Mouse (Mus musculus) limb, embryonic 13.5 days (tissue): ENCODE measurements at regions not wholly inside any gene's neighbourhood (a gene's known extent, or its start where the extent isn't known, plus 50 kb on each side); places are given as distances from the start of the nearest gene placed in this dataset.

Experiments
- ATAC-seq: fragments of 200-750 bp; cut with Nextera tagmentation; 2 replicates; pipeline ENCODE4 v1.8.0; 2017; ENCODE audit warnings: low read depth, moderate number of reproducible peaks, moderate TSS enrichment; ENCODE audit not compliant: low FRiP score
- H3K27ac ChIP-seq: fragments of 300-500 bp; sonication (generic); 2 replicates; pipeline ENCODE4 v1.5.1; 2015; ENCODE audit warnings: inconsistent platforms, mild to moderate bottlenecking, moderate library complexity
- H3K27me3 ChIP-seq: fragments of 300-500 bp; sonication (generic); 2 replicates; pipeline ENCODE4 v1.6.1; 2015; ENCODE audit warnings: mild to moderate bottlenecking, inconsistent platforms
- H3K36me3 ChIP-seq: fragments of 300-500 bp; sonication (generic); 2 replicates; pipeline ENCODE4 v1.6.1; 2015; ENCODE audit warnings: inconsistent platforms, mild to moderate bottlenecking, moderate library complexity
- H3K4me1 ChIP-seq: fragments of 300-500 bp; sonication (generic); 2 replicates; pipeline ENCODE4 v1.6.1; 2015; ENCODE audit warnings: inconsistent platforms
- H3K4me2 ChIP-seq: fragments of 300-500 bp; sonication (generic); replicated peaks from 2 replicates; pipeline ENCODE4 v1.6.1; 2015; ENCODE audit warnings: inconsistent platforms, mild to moderate bottlenecking, moderate library complexity
- H3K4me3 ChIP-seq: fragments of 300-500 bp; sonication (generic); 2 replicates; pipeline ENCODE4 v1.5.1; 2015; ENCODE audit warnings: moderate library complexity, mild to moderate bottlenecking, inconsistent platforms
- H3K9ac ChIP-seq: fragments of 300-500 bp; sonication (generic); 2 replicates; pipeline ENCODE4 v1.6.1; 2015; ENCODE audit warnings: mild to moderate bottlenecking, inconsistent platforms
- H3K9me3 ChIP-seq: fragments of 300-500 bp; sonication (generic); 2 replicates; pipeline ENCODE4 v1.6.1; 2016; ENCODE audit warnings: inconsistent platforms
- WGBS: fragments of 180-500 bp; shearing (Covaris S2); methylation state at CpG from one replicate; pipeline ENCODE4 v1.1.7; 2015; 5-methylcytosine and 5-hydroxymethylcytosine counted together

DNA sequence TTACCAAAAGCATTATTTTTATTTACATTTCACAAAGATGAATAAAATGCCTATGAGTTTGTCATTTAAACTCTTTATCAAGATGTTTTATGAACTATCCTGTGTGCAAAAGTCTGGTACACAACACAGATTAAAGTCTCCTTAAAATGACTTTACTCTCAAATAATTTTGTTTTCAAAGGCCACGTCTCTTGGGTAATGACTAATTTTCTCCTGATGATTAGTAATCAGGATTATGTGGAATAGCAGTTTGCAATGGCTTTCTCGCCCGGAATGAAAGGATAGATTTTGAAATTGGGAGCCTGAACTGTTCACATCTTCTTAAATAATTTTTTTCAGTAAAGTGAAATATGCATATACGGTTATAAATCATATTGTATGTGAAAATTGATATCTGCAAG, 225.8 kb upstream of the Adamts5 start:
- Histone ChIP-seq H3K27ac (no peak overlapping the region), H3K36me3 (no peaks in the 10 kb centered on the region), H3K4me1 (peaks cover 3% of the 10 kb centered on the region; the same call in 1 of the 2 replicates), H3K9me3 (no peaks in the 10 kb centered on the region), H3K27me3 (no peaks in the 10 kb centered on the region), H3K4me2 (no peak overlapping the region), H3K4me3 (no peak overlapping the region), H3K9ac (no peak overlapping the region)
- 81% methylated on average over 4 of the region's 4 CpGs for WGBS
- ATAC-seq, result no peak

DNA sequence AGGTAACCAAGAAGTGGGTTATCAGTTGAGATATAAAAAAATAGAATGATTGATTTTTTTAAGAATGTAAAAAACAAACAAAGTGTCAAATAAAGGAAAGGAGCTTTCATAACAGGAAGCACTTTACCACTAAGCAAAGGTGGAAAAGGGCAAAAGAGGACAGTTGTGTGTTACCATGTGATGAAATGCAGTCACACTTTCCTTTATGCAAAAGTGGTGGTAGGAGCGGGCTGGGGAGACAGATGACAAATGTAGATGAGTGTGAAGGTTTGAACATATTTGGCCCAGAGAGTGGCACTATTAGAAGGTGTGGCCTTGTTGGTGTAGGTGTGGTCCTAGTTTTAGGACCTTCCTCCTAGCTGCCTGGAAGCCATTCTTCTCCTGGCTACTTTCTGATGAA, 222.6 kb upstream of the Adamts5 start:
- 84% methylated on average over 1 of the region's 1 CpGs for WGBS
- H3K4me1 ChIP-seq, result peaks cover 3% of the 10 kb centered on the region; the same call in 1 of the 2 replicates
- no peak overlapping the region for H3K4me3 ChIP-seq
- H3K4me2 ChIP-seq, result no peak overlapping the region
- no peaks in the 10 kb centered on the region for H3K27me3 ChIP-seq
- H3K9me3 ChIP-seq, result no peaks in the 10 kb centered on the region
- H3K36me3 ChIP-seq, result no peaks in the 10 kb centered on the region
- H3K27ac ChIP-seq, result no peak overlapping the region
- H3K9ac ChIP-seq, result no peak overlapping the region
- ATAC-seq, result no peak

- peak; percentile 44; the same call in 1 of the 2 replicates for ATAC-seq
- Histone ChIP-seq H3K4me2 (no peak overlapping the region), H3K9me3 (no peaks in the 10 kb centered on the region), H3K27ac (no peak overlapping the region; the same call in 1 of the 2 replicates), H3K36me3 (no peaks in the 10 kb centered on the region), H3K27me3 (0 out of 2 replicates have a peak, but pooled peaks cover 5% of the 10 kb centered on the region), H3K4me1 (peaks cover 3% of the 10 kb centered on the region; the same call in 1 of the 2 replicates), H3K4me3 (no peak overlapping the region), H3K9ac (no peak overlapping the region)
- 55% methylated on average over 1 of the region's 1 CpGs for WGBS
Measured at GRCm38 (mm10) chr16:86122936-86123335, 221.3 kb upstream of the Adamts5 start.

DNA sequence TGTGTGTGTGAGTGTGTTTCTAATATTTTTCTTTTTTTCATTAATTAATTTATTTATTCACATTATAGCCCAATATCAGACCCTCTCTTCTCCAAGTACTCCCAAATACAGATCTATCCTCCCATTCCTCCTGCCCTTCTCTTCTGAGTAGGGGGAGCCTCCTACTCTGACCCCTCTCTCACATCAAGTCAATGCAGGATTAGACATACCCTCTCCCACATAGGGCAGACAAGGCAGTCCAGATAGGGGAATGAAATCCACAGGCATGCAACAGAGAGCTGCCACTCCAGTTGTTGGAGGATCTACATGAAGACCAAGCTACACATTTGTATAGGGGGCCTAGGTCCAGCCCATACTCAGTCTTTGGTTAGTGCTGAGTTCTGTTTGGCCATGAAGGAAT, 216.3 kb upstream of the Adamts5 start:
- Histone ChIP-seq H3K27ac (no peak overlapping the region), H3K4me3 (no peak overlapping the region), H3K27me3 (0 out of 2 replicates have a peak, but pooled peaks cover 5% of the 10 kb centered on the region), H3K36me3 (no peaks in the 10 kb centered on the region), H3K4me2 (no peak overlapping the region), H3K4me1 (peaks cover under 1% of the 10 kb centered on the region; the same call in 1 of the 2 replicates), H3K9me3 (no peaks in the 10 kb centered on the region), H3K9ac (no peak overlapping the region)
- no peak for ATAC-seq

DNA sequence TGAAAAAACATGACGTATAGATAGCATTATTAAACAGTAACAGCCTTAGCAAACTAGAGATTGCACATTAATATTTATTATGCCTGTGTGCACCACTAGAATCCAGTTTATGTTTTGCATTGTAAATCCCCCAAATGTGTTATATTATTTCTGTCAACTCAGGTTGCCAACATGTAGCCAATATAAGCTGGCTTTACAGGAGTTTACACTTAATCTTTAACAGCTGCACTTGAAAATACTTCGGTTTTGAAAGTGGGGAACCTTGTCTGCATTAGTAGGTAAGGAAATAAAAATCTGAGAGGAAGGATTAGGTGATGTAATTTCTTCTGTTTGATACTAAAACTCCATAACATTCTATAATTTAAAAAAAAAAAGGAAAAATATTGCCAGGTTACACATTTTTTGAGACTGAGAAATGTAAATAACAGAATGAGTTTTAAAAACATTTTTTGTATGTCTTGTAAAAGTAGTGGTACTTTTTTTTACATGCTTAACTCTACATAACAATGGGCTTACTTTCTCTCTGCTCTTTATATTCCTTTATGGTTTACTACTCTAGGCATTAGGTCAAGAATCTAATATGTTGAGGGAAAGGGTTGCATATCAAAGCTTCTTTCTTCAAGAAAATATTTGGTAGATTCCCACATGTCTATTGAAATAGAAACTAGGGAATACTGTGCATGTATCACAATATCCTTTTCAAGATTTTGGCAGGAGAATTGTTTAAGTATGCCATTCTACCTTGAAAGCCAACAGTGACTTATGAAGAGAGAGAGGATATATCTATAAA, 214.2 kb upstream of the Adamts5 start:
- H3K4me2 ChIP-seq, result no peak overlapping the region
- 0 out of 2 replicates have a peak, but pooled peaks cover 5% of the 10 kb centered on the region for H3K27me3 ChIP-seq
- peak; percentile 85 for ATAC-seq
- H3K9ac ChIP-seq, result no peak overlapping the region
- H3K9me3 ChIP-seq, result no peaks in the 10 kb centered on the region
- no peak overlapping the region for H3K4me3 ChIP-seq
- 14% methylated on average over 2 of the region's 2 CpGs for WGBS
- H3K4me1 ChIP-seq, result no peaks in the 10 kb centered on the region
- no peaks in the 10 kb centered on the region for H3K36me3 ChIP-seq
- no peak overlapping the region for H3K27ac ChIP-seq

DNA sequence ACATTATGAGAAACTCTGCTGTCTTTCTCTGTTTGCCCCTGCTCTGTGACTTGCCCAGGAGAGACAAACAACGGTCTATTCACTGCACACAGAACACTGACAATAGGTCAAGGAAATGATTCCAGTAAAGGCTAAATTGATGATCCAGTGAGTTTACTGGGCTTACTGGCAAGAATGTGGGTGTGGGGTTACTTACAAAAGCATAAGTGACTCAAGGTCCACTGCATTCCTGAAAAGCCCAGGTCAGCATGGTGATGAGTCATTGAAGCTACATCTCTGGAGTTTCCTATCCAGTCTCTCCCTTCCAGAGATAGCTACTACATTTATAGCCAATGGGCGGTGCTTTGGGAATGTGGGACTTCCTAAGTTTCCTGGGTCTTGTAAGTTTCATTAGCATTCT, 192.8 kb upstream of the Adamts5 start:
- Histone ChIP-seq H3K9ac (no peak overlapping the region), H3K27me3 (no peaks in the 10 kb centered on the region), H3K9me3 (peaks cover 10% of the 10 kb centered on the region), H3K4me2 (no peak overlapping the region), H3K36me3 (no peaks in the 10 kb centered on the region), H3K27ac (no peak overlapping the region), H3K4me3 (no peak overlapping the region), H3K4me1 (no peaks in the 10 kb centered on the region; the same call in 1 of the 2 replicates)
- ATAC-seq, result no peak
- 77% methylated on average over 2 of the region's 2 CpGs for WGBS

GRCm38 (mm10) chr16:86090175-86090574, 188.5 kb upstream of the Adamts5 start:
- Histone ChIP-seq H3K9me3 (no peaks in the 10 kb centered on the region), H3K27me3 (no peaks in the 10 kb centered on the region), H3K9ac (no peak overlapping the region), H3K4me2 (no peak overlapping the region), H3K4me3 (no peak overlapping the region), H3K36me3 (no peaks in the 10 kb centered on the region), H3K27ac (no peak overlapping the region), H3K4me1 (no peaks in the 10 kb centered on the region; the same call in 1 of the 2 replicates)
- peak; percentile 61; the same call in 1 of the 2 replicates for ATAC-seq
- WGBS, result 36% methylated on average over 6 of the region's 6 CpGs

DNA sequence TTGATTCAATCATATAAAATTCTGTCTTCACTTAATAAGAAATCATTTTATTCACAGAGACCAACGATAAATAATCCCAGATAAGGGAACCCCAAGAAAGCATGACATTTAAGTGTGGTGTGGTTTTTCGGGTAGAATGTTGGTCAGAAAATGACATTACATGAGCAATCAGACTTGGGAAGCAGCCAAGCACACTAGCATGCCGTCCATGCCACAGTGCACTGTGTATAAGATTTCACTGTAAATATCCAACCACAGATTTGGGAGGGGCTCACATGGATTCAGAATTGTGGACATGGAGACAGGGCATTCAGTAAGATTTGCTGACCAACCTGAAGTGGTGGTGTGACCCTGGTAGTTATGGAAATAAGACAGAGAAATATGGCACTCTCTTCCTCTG, 185.8 kb upstream of the Adamts5 start:
- ATAC-seq, result no peak
- Histone ChIP-seq H3K4me1 (peaks cover 3% of the 10 kb centered on the region; the same call in 1 of the 2 replicates), H3K4me3 (no peak overlapping the region), H3K27ac (no peak overlapping the region), H3K4me2 (no peak overlapping the region), H3K9ac (no peak overlapping the region), H3K36me3 (no peaks in the 10 kb centered on the region), H3K27me3 (no peaks in the 10 kb centered on the region), H3K9me3 (no peaks in the 10 kb centered on the region)
- 66% methylated on average over 3 of the region's 3 CpGs for WGBS

- H3K4me2 ChIP-seq, result no peak overlapping the region
- peak; percentile 84 for ATAC-seq
- no peaks in the 10 kb centered on the region for H3K9me3 ChIP-seq
Measured at GRCm38 (mm10) chr16:86067628-86068364, 166.2 kb upstream of the Adamts5 start.

DNA sequence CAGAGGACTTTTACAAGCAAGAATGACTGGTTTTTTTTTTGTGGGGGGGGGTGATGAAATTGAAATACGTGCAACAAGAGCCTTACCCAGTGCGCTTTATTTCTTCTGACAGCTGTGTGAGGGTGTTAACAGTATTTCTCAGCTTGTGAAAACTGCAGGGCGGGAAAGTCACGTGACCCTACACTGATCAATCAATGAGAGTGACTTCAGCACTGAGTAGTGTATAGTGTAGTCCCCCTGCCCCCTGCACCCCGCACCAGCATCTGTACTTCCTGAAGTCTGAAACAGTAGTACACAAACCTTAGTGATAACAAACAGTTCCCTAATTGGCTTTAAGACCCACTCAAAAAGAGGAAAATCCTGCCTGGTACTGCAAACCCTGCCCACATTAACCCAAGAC, 158.5 kb upstream of the Adamts5 start:
- H3K9ac ChIP-seq, result no peak overlapping the region
- no peaks in the 10 kb centered on the region for H3K36me3 ChIP-seq
- WGBS, result 40% methylated on average over 5 of the region's 5 CpGs
- peaks cover 7% of the 10 kb centered on the region for H3K4me1 ChIP-seq
- H3K4me3 ChIP-seq, result no peak overlapping the region
- peak; percentile 77 for ATAC-seq
- no peaks in the 10 kb centered on the region for H3K27me3 ChIP-seq
- H3K9me3 ChIP-seq, result no peaks in the 10 kb centered on the region
- 0 out of 2 replicates have a peak overlapping the region, but pooled peaks have one; percentile 12 for H3K4me2 ChIP-seq
- no peak overlapping the region for H3K27ac ChIP-seq

More at GRCm38 (mm10) chr16:86067628-86068364, 166.2 kb upstream of the Adamts5 start:
- WGBS, result 12% methylated on average over 3 of the region's 3 CpGs
- no peaks in the 10 kb centered on the region for H3K36me3 ChIP-seq
- H3K27me3 ChIP-seq, result no peaks in the 10 kb centered on the region
- peaks cover 8% of the 10 kb centered on the region for H3K4me1 ChIP-seq
- H3K4me3 ChIP-seq, result no peak overlapping the region
- no peak overlapping the region for H3K9ac ChIP-seq
- no peak overlapping the region for H3K27ac ChIP-seq

- no peaks in the 10 kb centered on the region for H3K36me3 ChIP-seq
- no peak overlapping the region for H3K27ac ChIP-seq
- no peaks in the 10 kb centered on the region for H3K4me1 ChIP-seq
- ATAC-seq, result no peak
- WGBS, result 83% methylated on average over 2 of the region's 2 CpGs
- no peak overlapping the region for H3K9ac ChIP-seq
- H3K27me3 ChIP-seq, result no peaks in the 10 kb centered on the region
- no peaks in the 10 kb centered on the region for H3K9me3 ChIP-seq
- no peak overlapping the region for H3K4me2 ChIP-seq
- no peak overlapping the region for H3K4me3 ChIP-seq
Measured at GRCm38 (mm10) chr16:86044695-86045094, 143.1 kb upstream of the Adamts5 start.

DNA sequence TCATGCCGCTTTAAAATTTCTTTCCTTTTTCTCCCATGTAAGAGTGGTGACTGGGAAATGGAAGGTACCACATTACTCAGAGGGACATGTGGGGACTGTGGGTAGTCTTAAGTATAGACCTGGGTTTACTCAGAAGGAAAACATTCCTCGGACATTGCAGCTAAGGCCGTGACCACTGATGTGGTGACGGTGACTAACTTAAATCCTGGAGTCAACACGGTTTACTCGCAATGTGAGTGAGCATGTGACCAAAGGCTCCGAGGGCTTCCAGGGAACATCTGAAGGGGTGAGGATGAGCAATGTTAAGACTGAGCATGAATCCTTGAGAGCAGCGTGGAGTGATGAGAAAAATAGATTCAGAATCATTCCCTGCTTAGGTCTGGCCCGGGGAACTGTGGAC, 133.1 kb upstream of the Adamts5 start:
- no peak for ATAC-seq
- Histone ChIP-seq H3K27me3 (no peaks in the 10 kb centered on the region), H3K4me3 (no peak overlapping the region), H3K36me3 (no peaks in the 10 kb centered on the region), H3K4me2 (no peak overlapping the region), H3K27ac (no peak overlapping the region), H3K9me3 (no peaks in the 10 kb centered on the region), H3K4me1 (no peaks in the 10 kb centered on the region), H3K9ac (no peak overlapping the region)
- WGBS, result 89% methylated on average over 9 of the region's 9 CpGs
